Mouse (Mus musculus) A20 (cell line): Measurements from ENCODE around the gene Pnpla3.

Experiments
- DNase-seq: peaks from one replicate; pipeline ENCODE4 v3.0.0-alpha.2; 2011; ENCODE audit warnings: low read depth, low spot score

Gene Pnpla3

GRCm38 (mm10) chr15:84216461-84217084 is 48.9 kb downstream of the Pnpla3 start:
- no peak for DNase-seq

GRCm38 (mm10) chr15:84217969-84218782 is 50.5 kb downstream of the Pnpla3 start:
- DNase-seq, result peak; percentile 60

GRCm38 (mm10) chr15:84218783-84219271 is 51.2 kb downstream of the Pnpla3 start:
- peak; percentile 95 for DNase-seq

- peak; percentile 25 for DNase-seq
Observed at GRCm38 (mm10) chr15:84221539-84221938, 53.9 kb downstream of the Pnpla3 start.

GRCm38 (mm10) chr15:84223423-84223822 is 55.8 kb downstream of the Pnpla3 start:
- DNase-seq, result peak; percentile 71

GRCm38 (mm10) chr15:84224779-84225178 is 57.1 kb downstream of the Pnpla3 start:
- DNase-seq, result no peak

- DNase-seq, result no peak
Observed at GRCm38 (mm10) chr15:84226918-84227317, 59.3 kb downstream of the Pnpla3 start.

- no peak for DNase-seq
Observed at GRCm38 (mm10) chr15:84230661-84231060, 63.0 kb downstream of the Pnpla3 start.

GRCm38 (mm10) chr15:84231113-84231712 is 63.6 kb downstream of the Pnpla3 start:
- DNase-seq, result no peak

GRCm38 (mm10) chr15:84231721-84232561 is 64.3 kb downstream of the Pnpla3 start, which contains the start of gene Parvb:
Gene Parvb, plus strand, starts transcription at chr15:84232043.
- no peak for DNase-seq

- no peak for DNase-seq
Observed at GRCm38 (mm10) chr15:84232609-84233008, 65.0 kb downstream of the Pnpla3 start.

GRCm38 (mm10) chr15:84234794-84235581 is 67.4 kb downstream of the Pnpla3 start:
- no peak for DNase-seq

GRCm38 (mm10) chr15:84235646-84236045 is 68.0 kb downstream of the Pnpla3 start:
- peak; percentile 72 for DNase-seq
